Mouse (Mus musculus) olfactory bulb, adult 2 months (tissue): ENCODE measurements around the gene Cd3g.

Source experiments
- CTCF ChIP-seq: fragments of 200-500 bp; IDR thresholded peaks from 2 replicates; pipeline ENCODE4 v1.5.1; 2012; ENCODE audit warnings: low read depth, mild to moderate bottlenecking, low read length, moderate library complexity; ENCODE audit not compliant: insufficient read depth
- POLR2A ChIP-seq: fragments of 200-500 bp; IDR thresholded peaks from 2 replicates; pipeline ENCODE4 v1.6.1; 2012; ENCODE audit warnings: mild to moderate bottlenecking, low read depth, low read length, moderate library complexity; ENCODE audit not compliant: insufficient read depth

DNA sequence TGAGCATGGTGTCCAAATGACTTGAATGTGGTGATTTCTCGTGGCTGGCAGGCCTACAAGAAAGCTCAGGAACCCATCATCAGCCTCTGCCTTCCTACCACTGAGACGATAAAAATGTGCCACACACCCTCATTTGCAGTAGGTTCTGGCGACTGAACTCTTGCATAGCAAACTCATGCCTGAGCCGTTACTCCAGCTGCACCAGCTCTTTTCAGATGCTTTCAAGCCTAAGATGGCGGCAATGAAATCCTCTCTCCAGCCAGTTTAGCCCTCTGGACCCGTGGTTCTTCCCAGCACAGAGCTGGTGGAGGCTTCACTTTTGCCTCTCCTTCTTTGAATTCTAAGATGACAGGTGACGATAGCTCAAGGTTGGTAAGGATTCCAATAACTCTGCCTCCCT is 425 bp downstream of the Cd3g start:
- no peak for TF ChIP-seq POLR2A
- TF ChIP-seq CTCF, result no peak
